Mouse (Mus musculus): ENCODE results near the gene Usp43.

DNA sequence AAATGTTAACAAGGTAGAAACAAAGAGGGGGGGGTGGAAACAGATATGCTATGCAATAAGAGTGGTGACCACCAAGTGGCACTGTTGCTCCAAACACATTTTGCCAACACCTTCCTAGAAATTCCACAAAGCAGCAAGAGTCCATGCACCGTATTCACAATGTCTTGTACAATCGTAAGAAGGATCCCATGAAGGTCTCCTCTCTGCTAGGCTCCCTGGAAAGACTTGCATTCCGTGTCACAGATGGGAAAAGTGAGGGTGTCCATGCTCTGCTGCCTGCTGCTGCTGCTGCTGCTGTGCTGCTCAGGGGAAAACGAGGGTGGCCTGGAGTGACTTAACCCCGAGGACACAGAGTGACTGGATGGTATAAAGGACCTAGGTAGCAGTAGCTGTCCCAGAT is 102.3 kb downstream of the Usp43 start:
- TF ChIP-seq GATA1 (IDR thresholded peaks at IDR 0.05; ENCODE audit: low read length) (no peak), TAL1 (IDR thresholded peaks at IDR 0.05; ENCODE audit: low read length) (no peak)

All from erythroblast, embryonic 14.5 days (primary cell).